Mouse (Mus musculus) megakaryocyte, embryonic 14.5 days (primary cell): ENCODE results near the gene Wiz.

Source experiments
- FLI1 ChIP-seq: IDR thresholded peaks from 2 replicates; pipeline ENCODE4 v1.6.1; 2012; ENCODE audit warnings: low read length, inconsistent platforms, mixed read lengths
- GATA1 ChIP-seq: IDR thresholded peaks from 3 replicates; pipeline ENCODE4 v1.6.1; 2012; ENCODE audit warnings: mixed read lengths, low read length, inconsistent platforms, borderline replicate concordance

- TF ChIP-seq GATA1 (no peak), FLI1 (no peak)
Measured at GRCm38 (mm10) chr17:32356766-32357760, 32.2 kb downstream of the Wiz start.
